Mouse (Mus musculus) granulocyte monocyte progenitor cell, adult 5-6 weeks (primary cell): Measurements from ENCODE around the gene Sap30. TPM values are rescaled to one million over a fixed set of nuclear protein-coding genes. Genes with fewer than 3 reads are reported as not detected.
"Not testable (repeated sequence)": the region's sequence is repeated elsewhere in the genome, so short reads cannot be mapped to it uniquely, and the experiment has no call there.

Experiments
- ATAC-seq: replicated peaks from 2 replicates; pipeline ENCODE4 v1.8.0; 2016; ENCODE audit warnings: mild to moderate bottlenecking, moderate TSS enrichment, inconsistent platforms; ENCODE audit not compliant: poor library complexity, severe bottlenecking
- total RNA-seq, 2 experiments: library from RNA; stranded (forward) in 1 of 2; stranded (reverse) in 1 of 2; fragments of 200-712, 200-1000 nt in 1 of 2; fragments of >200 nt in 1 of 2; fragmentation: Nextera tagmentation in 1 of 2; gene quantifications; 2 replicates each; pipeline ENCODE4 v1.2.3; 2014 to 2017

Sap30 gene
- total RNA-seq, 2 experiments from 2014 or later, result 24.6 to 93.3 TPM

DNA sequence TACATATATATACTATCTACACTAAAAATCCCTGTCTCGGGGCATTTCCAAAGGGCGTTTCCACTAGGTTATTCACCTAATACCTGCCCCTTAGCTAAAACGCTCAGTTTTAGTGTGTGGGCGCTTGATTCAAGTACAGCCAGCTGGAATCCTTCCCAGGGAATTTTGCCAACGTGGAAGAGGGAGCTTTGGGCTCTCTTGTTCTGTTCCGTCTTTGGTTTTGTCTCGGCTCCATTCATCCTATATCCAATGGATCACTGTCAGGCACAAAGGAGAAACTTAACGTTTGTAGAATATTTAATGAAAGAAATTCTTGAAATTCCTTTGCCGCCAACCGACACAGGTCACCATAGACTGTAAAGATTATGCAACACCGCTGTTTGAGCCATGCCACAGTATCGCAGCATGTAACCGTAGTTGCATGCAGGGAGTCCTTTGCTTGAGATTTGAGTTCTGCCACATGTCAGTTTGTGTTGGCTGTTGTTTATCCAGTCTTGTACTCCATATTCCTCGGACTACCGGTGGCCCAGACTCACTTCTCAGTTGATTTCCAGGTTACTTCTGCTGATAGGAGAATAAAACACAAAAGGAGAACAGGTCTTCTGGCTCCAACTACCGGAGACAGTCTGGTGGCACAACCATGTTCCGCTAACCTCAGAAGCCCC, 11.3 kb upstream of the Sap30 start:
- ATAC-seq, result 0 out of 2 replicates have a peak, but pooled peaks have one; percentile 35

DNA sequence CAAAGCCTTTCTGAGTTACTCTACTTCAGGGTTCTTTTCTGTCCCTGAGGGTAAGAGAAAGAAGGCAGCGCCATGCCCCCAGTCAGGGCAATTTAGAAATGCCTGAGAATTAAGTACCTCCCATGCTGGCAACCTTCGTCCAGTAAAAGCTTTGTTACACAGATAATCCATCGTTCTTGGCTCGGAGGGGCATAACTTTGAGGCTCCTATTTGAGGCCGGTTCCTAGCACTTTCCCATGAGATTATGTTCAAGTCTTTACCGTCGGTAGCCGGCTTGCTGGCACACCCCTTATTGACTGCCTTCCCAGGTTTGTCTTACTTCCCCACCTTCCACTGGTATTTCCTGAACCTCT, 10.8 kb upstream of the Sap30 start:
- no peak for ATAC-seq

DNA sequence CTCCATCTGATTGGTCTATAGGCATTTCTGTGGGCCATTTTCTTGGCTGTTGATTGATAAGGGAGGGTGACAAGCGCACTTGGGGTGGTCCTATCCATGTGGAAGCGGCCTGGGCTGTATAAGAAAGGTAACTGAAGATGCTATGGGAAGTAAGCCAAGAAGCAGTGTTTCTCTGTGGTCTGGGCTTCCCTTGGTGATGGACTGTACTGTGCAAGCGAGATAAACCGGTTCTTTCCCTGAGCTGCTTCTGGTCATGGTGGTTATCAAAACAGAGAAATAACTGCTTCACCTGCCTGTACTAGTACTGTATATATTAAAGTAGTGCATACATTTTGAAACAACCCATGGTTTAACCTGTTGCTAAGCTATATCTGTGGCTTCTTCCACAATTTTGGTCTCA, 4.2 kb upstream of the Sap30 start:
- ATAC-seq, result no peak

DNA sequence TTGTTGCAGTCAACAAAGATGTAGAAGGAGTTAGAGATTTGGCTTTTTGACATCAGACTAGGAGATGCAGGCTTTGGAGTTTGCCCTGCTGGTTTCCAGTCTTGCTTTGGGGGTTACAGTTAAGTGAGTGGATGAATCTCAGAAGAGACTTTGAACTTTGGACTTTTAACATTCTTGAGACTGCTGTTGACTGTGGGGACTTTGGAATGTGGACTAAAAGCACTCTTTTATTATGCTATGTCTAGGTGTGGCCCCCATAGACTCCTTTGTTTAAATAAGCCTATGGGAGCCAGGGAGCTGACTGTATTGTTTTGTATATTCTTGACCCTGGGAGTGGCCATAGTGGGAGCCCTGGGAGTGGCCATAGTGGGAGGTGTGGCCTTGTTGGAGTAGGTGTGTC, 2.2 kb upstream of the Sap30 start:
- ATAC-seq, result no peak

DNA sequence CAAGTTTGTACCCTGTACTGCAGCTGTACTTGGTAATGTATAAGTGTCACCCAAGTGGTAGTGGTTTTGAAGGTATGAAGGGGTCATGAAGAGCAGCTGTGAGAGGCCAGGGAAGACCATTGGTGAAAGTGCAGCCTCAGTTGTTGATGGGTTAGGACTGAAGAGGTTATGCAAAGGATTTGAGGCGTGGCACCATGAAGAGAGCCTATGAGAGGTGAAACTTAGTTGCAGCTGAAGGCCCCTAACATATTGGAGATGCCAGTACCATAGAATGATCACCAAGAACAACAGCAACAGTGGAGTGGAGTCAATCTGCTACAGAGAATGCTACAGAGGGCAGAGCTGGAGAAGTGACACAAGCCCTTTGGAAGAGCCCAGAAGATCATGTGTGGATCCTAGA, 1.7 kb upstream of the Sap30 start:
- ATAC-seq, result no peak

DNA sequence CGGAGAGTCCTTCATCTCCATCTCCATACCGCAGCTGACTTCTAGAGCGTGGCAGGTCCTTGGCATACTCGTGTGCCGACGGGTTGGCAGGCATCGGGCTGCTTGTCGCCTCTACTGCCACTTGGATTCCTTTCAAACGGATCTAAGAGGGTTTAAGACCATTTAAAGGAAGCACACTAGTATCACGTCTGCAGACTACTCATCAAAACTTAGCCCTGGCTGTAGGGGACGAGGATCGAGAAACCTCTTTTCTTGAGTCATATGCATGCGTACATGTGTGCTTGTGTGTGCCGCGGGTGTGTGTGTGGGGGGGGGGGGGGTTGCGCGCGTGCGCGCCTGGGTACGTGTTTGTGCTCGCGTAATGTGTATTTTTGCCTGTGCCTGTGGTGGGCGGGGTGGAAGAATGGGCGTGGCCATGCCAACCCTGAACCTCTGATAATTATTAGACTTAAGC, 679 bp upstream of the Sap30 start:
- ATAC-seq, result peak; percentile 53

DNA sequence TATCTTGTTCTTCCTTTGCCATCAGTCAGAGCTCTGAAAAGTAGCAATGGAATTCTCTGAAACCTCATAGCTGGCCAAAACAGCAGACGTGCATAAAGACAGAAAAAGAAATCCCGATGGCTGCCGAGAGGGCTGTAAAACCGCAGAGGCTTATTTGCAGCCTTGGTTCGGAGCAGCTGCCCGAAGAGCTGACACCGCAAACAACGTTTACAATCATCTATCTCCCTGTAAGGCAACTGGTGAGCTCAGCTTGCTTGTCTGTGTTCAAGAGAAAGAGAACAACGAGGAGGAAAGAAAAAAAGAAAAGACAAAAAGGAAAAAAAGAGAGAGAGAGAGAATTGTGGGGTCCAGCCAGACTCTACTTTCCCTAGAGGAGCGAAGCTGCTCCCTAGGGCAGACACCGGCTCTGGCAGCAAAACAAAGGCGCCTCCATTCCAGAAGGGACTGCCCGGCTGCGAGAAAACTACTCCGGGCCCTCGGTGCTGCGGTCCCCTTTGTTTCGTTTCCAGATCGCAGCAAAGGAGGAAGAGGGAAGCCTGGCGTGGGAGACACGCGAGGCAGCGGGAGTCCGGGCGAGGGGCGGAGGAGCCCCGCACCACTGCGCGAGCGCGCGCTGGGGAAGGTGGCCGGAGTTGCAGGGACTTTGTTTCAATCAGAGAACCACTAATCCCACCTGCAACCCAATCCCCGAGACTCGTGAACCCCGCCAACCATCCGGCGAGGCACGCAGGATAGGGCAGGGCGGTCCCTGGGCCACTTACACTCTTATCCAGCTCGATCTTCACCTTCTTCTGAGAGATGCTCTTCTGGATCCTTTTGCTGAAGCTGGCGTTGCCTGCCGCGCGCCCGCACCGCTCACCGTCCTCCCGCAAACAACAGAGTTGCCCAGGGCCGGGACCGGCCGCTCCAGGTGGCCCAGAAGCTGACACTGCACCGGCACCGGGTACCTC, 894 bp downstream of the Sap30 start:
- peak; percentile 44 for ATAC-seq

DNA sequence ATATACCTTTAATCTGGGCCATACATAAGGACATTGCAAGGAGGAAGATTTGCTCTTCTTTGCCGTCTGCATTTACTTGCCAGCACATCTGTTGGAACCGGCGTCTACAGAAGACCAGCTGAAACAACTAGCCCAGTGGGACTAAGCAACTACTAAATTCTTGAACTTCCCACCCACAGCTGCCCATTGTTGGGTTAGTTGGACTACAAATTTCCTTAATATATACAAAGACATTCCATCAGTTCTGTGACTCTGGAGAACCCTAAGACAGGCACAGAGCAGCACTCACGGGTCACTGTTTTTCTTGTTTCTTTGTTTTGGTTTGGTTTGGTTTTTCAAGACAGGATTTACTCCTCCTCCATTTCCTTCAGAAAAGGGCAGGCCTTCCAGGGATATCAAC, 7.1 kb downstream of the Sap30 start:
- no peak for ATAC-seq

DNA sequence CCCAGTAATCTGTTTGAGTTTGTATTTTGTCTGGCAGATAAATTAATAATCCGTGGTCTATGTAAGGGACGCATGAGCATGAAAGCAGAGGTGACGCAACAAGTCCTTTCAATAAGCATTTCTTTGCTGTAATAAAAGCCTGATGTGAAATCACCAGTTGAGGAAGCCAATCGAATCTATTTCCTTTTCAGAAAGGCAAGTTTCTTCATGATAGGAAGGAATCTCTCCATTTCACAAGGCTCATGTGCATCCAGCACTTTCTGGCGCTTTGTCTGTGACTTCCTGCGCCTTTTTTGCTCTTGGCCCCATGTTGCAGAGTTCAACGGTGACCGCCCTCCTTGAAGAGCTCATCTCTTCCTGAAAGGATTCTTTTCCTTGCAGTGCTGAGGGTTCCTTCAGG, 8.0 kb downstream of the Sap30 start:
- peak; percentile 90 for ATAC-seq

DNA sequence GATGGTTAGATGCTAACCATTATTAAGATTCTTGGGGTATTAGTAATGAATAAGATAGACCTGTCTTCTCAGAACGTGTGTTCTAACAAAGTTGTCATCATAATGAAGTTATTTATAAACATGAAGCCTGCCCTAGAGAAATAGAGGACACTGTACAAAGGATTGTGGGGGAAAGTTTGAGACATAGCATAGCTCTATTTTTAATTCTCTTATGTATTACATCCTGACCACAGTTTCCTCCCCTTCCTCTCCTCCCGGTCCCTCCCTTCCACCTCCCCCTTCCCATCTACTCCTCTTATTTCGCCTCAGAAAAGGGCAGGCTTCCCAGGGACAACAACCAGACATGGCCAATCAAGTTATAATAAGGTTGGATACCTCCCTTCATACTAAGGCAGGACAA, 9.3 kb downstream of the Sap30 start:
- peak; percentile 29 for ATAC-seq

DNA sequence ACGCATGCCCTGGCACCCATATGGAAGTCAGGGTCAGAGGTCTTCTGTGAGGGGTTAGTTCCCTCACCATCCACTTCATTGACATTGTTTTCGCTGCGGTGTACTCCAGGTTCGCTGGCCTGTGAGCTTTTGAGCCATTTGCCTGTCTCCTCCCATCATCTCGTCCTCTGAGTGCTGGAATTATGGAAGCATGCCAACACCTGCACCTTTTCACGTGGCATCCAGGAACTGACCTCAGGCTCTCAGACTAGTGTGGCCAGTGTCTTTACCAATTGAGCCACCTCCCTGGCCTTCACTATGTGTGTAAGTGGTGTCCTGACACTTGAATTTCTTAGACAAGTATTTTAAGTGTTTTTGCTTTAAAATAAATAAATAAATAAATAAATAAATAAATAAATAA, 13.9 kb downstream of the Sap30 start:
- no peak for ATAC-seq

DNA sequence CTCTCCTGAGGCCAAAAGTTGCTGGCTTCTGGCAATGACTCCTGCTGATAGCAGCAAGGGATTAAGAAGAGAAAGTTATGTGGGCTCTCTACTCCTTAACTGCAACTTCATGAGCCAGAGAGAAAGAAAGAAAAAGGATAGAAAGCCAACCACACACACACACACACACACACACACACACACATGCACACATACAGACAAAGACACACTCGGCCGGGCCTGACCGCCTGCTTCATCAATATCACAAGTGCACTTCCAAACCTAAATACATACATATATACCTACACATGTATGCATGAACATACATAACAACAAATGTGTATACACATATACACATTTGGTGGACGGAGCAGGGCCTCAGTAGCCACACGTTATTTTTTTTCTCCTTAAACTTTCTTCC, 16.8 kb downstream of the Sap30 start:
- ATAC-seq, result no peak

DNA sequence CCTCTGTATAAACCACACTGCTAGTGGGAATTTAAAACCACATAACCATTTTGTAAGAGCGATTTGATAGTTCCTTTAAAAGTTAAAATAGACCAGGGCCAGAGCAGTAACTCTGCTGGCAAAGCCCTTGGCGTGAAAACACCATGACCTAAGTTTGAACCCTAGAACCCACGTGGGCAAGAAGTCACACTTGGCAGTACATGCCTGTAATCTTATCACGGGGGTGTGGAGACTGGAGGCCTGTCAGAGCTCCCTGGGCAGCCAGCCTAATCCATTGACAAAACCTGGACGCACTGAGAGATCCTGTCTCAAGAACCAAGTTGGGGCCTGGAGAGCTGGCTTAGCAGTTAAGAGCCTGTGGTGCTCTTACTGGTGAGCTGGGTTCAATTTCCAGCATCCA, 19.0 kb downstream of the Sap30 start:
- ATAC-seq, result peak; percentile 65

DNA sequence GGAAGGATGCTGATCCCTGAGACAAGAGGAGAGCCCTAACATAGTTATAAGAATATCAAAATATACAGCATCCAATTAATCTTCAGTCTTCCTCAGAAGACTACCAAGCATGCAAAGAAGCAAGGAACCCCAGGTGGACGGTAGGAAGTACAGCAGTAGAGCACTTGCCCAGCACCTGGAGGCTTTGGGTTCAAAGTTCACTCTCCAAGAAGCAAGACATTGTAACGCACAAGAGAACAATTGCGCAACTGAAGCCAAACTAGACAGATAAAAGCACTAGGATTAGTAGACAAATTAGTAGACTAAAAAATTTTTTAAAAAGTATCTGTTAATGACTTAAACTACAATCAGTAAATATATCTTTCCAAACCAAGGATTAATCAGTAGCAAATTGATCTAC, 23.9 kb downstream of the Sap30 start:
- 0 out of 2 replicates have a peak, but pooled peaks have one; percentile 15 for ATAC-seq

DNA sequence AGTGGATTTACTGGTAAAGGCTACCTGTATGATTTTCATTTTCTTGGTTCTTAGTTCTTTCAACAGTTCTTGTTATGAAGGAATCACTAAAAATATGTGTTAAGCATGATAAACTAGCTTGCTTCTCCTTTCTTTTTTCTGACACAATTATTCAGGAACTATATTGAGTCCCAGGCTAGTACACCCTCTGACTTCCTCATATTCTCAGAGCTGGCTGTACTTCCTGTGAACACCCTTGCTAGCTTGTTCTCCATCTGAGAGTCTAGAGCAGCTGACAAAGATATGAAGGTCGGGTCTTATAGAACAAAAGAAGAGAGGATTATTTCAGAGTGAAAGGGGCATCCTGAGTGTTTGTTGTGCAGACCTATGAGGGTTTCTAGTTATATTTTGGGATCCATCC, 24.8 kb downstream of the Sap30 start:
- ATAC-seq, result peak; percentile 98

DNA sequence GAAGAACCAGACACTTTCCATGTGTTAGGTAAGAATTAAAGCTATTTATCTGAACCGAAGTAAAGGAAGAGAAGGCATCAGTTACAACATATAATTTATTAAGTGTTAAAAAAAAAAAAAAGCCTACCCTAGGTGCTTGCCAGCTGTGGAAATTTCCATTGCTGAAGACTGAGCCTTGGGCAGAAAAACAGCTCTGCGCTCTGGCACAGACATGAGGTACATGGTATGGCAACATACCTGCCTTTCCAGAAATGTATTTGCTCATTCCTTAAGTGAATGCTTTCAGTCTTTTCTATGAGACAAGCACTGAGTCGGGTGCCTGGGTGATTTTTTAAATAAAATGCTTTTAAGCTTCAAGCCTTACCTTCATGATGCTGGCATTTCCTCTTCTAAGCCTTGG, 29.7 kb downstream of the Sap30 start:
- ATAC-seq, result no peak

DNA sequence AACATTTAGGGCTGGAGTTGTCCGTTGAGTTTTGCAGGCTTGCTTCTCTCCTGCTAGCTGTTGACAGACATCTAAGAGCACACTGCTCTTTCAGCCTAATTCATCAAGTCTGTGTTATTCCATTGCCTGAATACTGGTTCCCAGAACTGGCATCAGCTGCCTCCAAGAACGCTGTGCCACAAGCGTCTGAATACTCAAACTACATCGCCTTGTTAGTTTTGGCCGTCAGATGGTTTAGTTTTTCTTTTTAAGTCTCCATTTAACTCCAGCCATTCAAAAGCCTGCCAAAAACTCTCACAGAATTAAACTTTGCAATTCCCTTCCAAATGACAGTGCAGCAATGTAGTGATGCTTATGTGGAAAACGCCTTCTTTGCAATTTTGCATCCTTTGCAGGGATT, 30.5 kb downstream of the Sap30 start:
- no peak for ATAC-seq

DNA sequence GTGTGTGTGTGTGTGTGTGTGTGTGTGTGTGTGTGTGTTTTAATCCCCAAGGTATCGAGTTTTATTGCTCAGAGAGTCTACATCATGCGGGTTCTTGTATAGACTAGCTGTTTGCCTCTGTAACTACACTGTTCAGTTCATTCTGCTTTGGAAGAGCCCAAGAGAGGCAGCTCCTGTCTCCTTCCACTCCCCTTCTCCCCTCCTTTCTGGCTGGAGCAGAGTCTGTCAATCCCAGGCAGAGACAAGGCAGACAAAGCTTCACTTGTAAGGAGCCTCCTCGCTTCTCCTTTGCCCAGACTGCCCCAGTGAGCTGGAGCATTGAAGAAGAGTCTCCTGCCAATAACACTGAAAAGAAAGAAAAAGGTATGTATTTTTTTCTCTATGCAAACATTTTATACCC, 31.9 kb downstream of the Sap30 start, which contains the start of gene Scrg1:
TSS of gene Scrg1 (plus strand) at position 159 of the 400 bp plus-strand sequence.
- no peak for ATAC-seq

DNA sequence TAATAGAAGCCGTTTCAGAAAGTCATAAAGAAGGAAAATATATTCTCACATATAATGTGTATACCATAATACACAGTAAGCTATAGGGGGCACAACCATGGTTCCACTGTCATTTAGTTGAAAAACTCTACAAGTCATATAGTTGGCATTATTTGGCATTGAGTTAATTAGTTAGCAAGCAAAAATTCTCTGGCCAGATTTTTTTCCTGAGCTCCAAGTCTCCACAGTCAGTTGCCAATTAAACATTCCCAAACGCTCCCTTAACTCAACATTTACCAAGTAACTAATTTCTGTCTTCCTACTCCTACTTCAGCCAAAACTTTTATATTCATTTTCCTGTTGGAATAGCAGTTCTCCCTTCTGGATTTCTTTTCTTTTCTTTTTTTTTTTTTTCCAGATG, 34.3 kb downstream of the Sap30 start:
- ATAC-seq, result no peak

DNA sequence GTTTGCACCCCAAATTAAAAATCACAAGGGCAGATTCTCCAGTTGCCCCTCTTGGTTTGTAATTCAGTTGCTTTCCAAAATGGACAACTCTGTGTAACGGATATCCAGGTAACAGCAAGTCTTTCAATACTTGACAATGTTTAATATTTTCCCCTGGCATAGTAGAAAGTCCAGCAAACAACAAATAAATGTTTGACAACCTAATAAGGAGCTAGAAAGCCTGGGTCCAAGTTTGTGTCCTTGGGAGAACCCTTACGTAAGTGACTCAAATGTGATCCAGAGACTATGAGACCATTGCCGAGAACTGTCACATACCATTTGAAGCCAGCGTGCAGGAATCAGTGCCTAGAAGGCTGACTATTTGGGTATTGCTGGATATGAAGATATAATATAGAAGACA, 35.8 kb downstream of the Sap30 start:
- ATAC-seq, result no peak

DNA sequence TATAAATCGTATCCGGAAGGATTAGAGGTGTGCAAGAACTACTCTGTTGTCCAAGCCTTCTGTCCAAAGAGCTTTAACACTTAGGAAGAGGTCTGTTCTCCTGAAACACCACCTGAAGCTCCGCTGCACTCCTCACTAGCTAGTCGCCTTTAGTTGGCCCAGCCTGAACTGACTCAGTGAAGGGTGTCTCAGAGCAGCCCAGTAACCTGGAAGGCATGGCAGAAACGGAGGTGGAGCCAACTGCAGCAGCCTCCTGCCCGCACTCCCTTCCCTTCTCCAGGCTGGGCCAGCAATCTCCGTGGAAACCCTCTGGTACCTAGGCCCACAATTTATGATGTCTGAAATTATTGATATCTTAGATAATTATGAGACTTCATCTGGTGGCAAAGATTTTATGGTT, 36.9 kb downstream of the Sap30 start:
- ATAC-seq, result no peak

DNA sequence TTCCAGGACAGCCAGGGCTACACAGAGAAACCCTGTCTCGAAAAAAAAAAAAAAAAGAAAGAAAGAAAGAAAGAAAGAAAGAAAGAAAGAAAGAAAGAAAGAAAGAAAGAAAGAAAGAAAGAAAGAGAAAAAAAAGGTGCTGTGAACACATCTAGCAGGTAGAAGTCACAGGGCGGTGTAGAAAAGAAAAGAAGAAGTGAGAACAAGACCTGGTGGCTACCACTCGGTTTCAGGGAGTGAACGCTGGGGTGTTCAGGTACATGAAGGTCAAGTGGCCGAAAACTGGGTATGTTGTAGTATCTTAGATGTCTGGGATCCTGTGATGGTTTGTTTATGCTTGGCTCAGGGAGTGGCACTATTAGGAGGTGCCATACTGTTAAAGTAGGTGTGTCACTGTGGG, 41.8 kb downstream of the Sap30 start:
- ATAC-seq, result not testable (repeated sequence)
